Mouse (Mus musculus): Measurements from ENCODE around the gene Gatad2b. TPM values are rescaled to one million over a fixed set of nuclear protein-coding genes. Genes with fewer than 3 reads are reported as not detected.
"Not testable (repeated sequence)": the region's sequence is repeated elsewhere in the genome, so short reads cannot be mapped to it uniquely, and the experiment has no call there.

The Gatad2b gene
- polyA plus RNA-seq (2012) = 0.37 and 0.40 TPM in 2 replicates

DNA sequence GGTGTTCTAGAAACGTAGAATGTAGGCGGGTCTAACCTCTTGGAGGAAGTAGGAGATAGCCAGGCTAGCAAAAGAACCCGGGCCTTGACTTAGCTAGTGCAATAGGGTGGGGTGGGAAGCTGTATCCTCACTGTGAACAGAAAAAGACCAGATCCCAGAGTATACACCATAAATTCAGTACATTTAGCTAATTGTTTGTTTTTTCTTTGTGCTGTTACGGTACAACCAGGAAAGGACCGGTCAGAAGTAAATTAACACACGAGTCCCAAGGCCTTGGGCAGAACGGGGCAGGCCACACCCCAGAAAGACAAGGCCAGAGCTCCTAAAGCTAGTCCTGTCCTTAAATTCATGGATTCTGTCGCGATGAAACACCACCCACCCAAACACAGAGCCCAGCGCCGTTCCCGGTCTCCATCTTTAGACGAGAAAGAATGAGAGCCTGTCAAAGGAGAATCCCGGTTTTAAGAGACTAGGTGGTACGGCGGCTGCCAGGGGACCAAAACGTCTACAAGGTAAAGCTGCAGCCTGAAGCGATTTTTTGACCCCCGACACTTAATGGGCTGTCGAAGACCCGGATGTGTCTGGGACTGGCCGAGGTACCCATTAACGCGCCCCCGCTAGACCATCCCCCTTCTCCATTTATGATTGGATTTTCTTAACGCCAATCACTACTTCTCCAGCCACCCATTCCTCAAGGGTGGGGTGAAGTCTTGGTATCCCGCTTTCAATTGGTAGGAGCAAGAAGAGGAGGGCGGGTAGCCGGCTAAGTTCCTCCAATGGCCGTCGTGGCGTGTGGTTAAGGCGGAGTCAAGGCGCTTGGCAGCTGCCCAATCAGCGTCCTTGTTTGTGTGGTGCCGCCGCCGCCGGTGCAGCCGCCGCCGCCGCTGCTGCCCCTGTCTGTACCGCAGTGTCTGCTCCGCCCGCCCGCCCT lies at the start of gene Gatad2b:
Gatad2b (plus strand) TSS at position 834 of the 931 bp plus-strand sequence.
- H3K4me1 ChIP-seq (ENCODE audit: control insufficient read depth) = peaks cover 47% of the 10 kb centered on the region
- TF ChIP-seq GATA1 (IDR thresholded peaks at IDR 0.05; ENCODE audit: low read length) (no peak), TAL1 (IDR thresholded peaks at IDR 0.05; ENCODE audit: low read length) (no peak)
- no peaks in the 10 kb centered on the region for H3K27me3 ChIP-seq (ENCODE audit: control insufficient read depth)
- peaks cover 22% of the 10 kb centered on the region for H3K36me3 ChIP-seq (ENCODE audit: control insufficient read depth)
- H3K9me3 ChIP-seq (ENCODE audit: control insufficient read depth, low read length) = no peaks in the 10 kb centered on the region
- H3K4me3 ChIP-seq (replicated peaks) = peak within 1 kb of the TSS; percentile 92

DNA sequence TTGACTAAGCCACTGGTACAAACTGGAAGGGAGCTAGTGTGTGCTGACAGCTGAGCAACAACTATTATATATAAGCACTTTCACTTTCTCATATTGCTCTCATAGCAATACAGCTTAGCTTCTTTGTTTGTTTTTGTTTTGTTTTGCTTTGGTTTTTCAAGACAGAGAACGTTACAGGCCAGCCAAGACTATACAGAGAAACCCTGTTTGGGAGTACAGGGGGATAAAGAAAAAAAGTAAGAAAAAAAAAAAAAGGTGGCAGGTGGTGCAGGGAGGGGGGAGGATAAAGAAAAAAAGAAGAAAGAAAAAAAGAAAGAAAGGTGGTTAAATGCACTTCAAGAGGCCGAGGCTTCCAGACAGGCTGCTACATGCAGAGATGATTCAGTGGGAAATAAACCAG lies 47.6 kb upstream of the Gatad2b start:
- Histone ChIP-seq H3K4me1 (ENCODE audit: control insufficient read depth) (peaks cover 46% of the 10 kb centered on the region), H3K4me3 (replicated peaks) (no peak overlapping the region), H3K9me3 (ENCODE audit: control insufficient read depth, low read length) (no peaks in the 10 kb centered on the region), H3K36me3 (ENCODE audit: control insufficient read depth) (no peaks in the 10 kb centered on the region; the same call in 1 of the 2 replicates), H3K27me3 (ENCODE audit: control insufficient read depth) (no peaks in the 10 kb centered on the region)
- TF ChIP-seq GATA1 (IDR thresholded peaks at IDR 0.05; ENCODE audit: low read length) = no peak
- TF ChIP-seq TAL1 (IDR thresholded peaks at IDR 0.05; ENCODE audit: low read length) = no peak

- H3K36me3 ChIP-seq (ENCODE audit: control insufficient read depth) = peaks cover 13% of the 10 kb centered on the region
- H3K4me3 ChIP-seq (replicated peaks) = peak overlapping the region; percentile 77
- H3K9me3 ChIP-seq (ENCODE audit: control insufficient read depth, low read length) = no peaks in the 10 kb centered on the region
- H3K4me1 ChIP-seq (ENCODE audit: control insufficient read depth) = peaks cover 36% of the 10 kb centered on the region
- H3K27me3 ChIP-seq (ENCODE audit: control insufficient read depth) = no peaks in the 10 kb centered on the region
- TF ChIP-seq GATA1 (IDR thresholded peaks at IDR 0.05; ENCODE audit: low read length) (no peak), TAL1 (IDR thresholded peaks at IDR 0.05; ENCODE audit: low read length) (no peak)
Observed at GRCm38 (mm10) chr3:90247630-90247959, 45.4 kb upstream of the Gatad2b start.

- Histone ChIP-seq H3K9me3 (ENCODE audit: control insufficient read depth, low read length) (no peaks in the 10 kb centered on the region), H3K4me1 (ENCODE audit: control insufficient read depth) (peaks cover 31% of the 10 kb centered on the region), H3K4me3 (replicated peaks) (peak within 1 kb of the TSS; percentile 77), H3K36me3 (ENCODE audit: control insufficient read depth) (peaks cover 13% of the 10 kb centered on the region), H3K27me3 (ENCODE audit: control insufficient read depth) (no peaks in the 10 kb centered on the region)
- TF ChIP-seq GATA1 (IDR thresholded peaks at IDR 0.05; ENCODE audit: low read length) (no peak), TAL1 (IDR thresholded peaks at IDR 0.05; ENCODE audit: low read length) (no peak)
Observed at GRCm38 (mm10) chr3:90247960-90248745, 44.8 kb upstream of the Gatad2b start, which contains the start of gene Slc39a1. Gene Slc39a1, plus strand, starts transcription at chr3:90248172.

GRCm38 (mm10) chr3:90248746-90249100 lies 44.3 kb upstream of the Gatad2b start:
- Histone ChIP-seq H3K27me3 (ENCODE audit: control insufficient read depth) (no peaks in the 10 kb centered on the region), H3K9me3 (ENCODE audit: control insufficient read depth, low read length) (no peaks in the 10 kb centered on the region), H3K36me3 (ENCODE audit: control insufficient read depth) (peaks cover 13% of the 10 kb centered on the region), H3K4me1 (ENCODE audit: control insufficient read depth) (peaks cover 26% of the 10 kb centered on the region), H3K4me3 (replicated peaks) (peak overlapping the region; percentile 77)
- no peak for TF ChIP-seq GATA1 (IDR thresholded peaks at IDR 0.05; ENCODE audit: low read length)
- no peak for TF ChIP-seq TAL1 (IDR thresholded peaks at IDR 0.05; ENCODE audit: low read length)

- H3K4me3 ChIP-seq (replicated peaks) = no peak overlapping the region
- peaks cover 39% of the 10 kb centered on the region for H3K4me1 ChIP-seq (ENCODE audit: control insufficient read depth)
- TF ChIP-seq GATA1 (IDR thresholded peaks at IDR 0.05; ENCODE audit: low read length) = no peak
- H3K36me3 ChIP-seq (ENCODE audit: control insufficient read depth) = peaks cover 13% of the 10 kb centered on the region
- no peaks in the 10 kb centered on the region for H3K27me3 ChIP-seq (ENCODE audit: control insufficient read depth)
- H3K9me3 ChIP-seq (ENCODE audit: control insufficient read depth, low read length) = no peaks in the 10 kb centered on the region
Observed at GRCm38 (mm10) chr3:90250791-90251190, 42.2 kb upstream of the Gatad2b start.

DNA sequence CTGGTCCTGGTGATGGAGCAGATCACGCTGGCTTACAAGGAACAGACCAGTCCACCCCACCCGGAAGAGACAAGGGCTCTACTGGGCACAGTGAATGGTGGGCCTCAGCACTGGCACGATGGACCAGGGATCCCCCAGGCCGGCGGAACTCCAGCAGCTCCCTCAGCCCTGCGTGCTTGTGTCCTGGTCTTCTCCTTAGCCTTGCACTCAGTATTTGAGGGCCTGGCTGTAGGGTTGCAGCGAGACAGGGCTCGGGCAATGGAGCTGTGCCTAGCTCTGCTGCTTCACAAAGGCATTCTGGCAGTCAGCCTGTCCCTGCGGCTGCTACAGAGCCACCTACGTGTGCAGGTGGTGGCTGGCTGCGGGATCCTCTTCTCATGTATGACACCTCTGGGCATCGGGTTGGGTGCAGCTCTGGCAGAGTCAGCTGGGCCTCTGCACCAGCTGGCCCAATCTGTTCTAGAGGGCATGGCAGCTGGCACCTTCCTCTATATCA lies 41.2 kb upstream of the Gatad2b start:
- H3K9me3 ChIP-seq (ENCODE audit: control insufficient read depth, low read length); H3K27me3 ChIP-seq (ENCODE audit: control insufficient read depth); H3K4me3 ChIP-seq (replicated peaks): not testable (repeated sequence)
- Histone ChIP-seq H3K36me3 (ENCODE audit: control insufficient read depth) (peaks cover 14% of the 10 kb centered on the region), H3K4me1 (ENCODE audit: control insufficient read depth) (peaks cover 41% of the 10 kb centered on the region)

GRCm38 (mm10) chr3:90252659-90253058 lies 40.3 kb upstream of the Gatad2b start:
- not testable (repeated sequence) for H3K4me3 ChIP-seq (replicated peaks); H3K9me3 ChIP-seq (ENCODE audit: control insufficient read depth, low read length); H3K27me3 ChIP-seq (ENCODE audit: control insufficient read depth)
- Histone ChIP-seq H3K36me3 (ENCODE audit: control insufficient read depth) (peaks cover 23% of the 10 kb centered on the region), H3K4me1 (ENCODE audit: control insufficient read depth) (peaks cover 40% of the 10 kb centered on the region)

GRCm38 (mm10) chr3:90253174-90253573 lies 39.8 kb upstream of the Gatad2b start:
- H3K27me3 ChIP-seq (ENCODE audit: control insufficient read depth); H3K9me3 ChIP-seq (ENCODE audit: control insufficient read depth, low read length); H3K4me3 ChIP-seq (replicated peaks): not testable (repeated sequence)
- Histone ChIP-seq H3K4me1 (ENCODE audit: control insufficient read depth) (peaks cover 38% of the 10 kb centered on the region), H3K36me3 (ENCODE audit: control insufficient read depth) (peaks cover 26% of the 10 kb centered on the region)

All from erythroblast, embryonic 14.5 days (primary cell).